Mouse (Mus musculus) midbrain, embryonic 16.5 days (tissue): ENCODE results near the gene Spem1. TPM values are rescaled to one million over a fixed set of nuclear protein-coding genes. Genes with fewer than 3 reads are reported as not detected.

Experiments used
- ATAC-seq: fragments of 200-750 bp; cut with Nextera tagmentation; 2 replicates; pipeline ENCODE4 v1.8.0; 2017; ENCODE audit warnings: moderate TSS enrichment
- H3K27ac ChIP-seq: fragments of 300-500 bp; sonication (generic); 2 replicates; pipeline ENCODE4 v1.5.1; 2014; ENCODE audit warnings: mild to moderate bottlenecking, low read length, mixed read lengths
- H3K27me3 ChIP-seq: fragments of 300-500 bp; sonication (generic); 2 replicates; pipeline ENCODE4 v1.6.1; 2014; ENCODE audit warnings: low read depth, low read length, mixed read lengths; ENCODE audit not compliant: control insufficient read depth, insufficient read depth
- H3K36me3 ChIP-seq: fragments of 300-500 bp; sonication (generic); 2 replicates; pipeline ENCODE4 v1.6.1; 2014; ENCODE audit warnings: mild to moderate bottlenecking, low read length, moderate library complexity, mixed read lengths; ENCODE audit not compliant: control insufficient read depth, insufficient read depth
- H3K4me1 ChIP-seq: fragments of 300-500 bp; sonication (generic); 2 replicates; pipeline ENCODE4 v1.6.1; 2014; ENCODE audit warnings: mild to moderate bottlenecking, low read length, mixed read lengths; ENCODE audit not compliant: control insufficient read depth, insufficient read depth
- H3K4me2 ChIP-seq: fragments of 300-500 bp; sonication (generic); 2 replicates; pipeline ENCODE4 v1.6.1; 2014; ENCODE audit warnings: mild to moderate bottlenecking, low read length, mixed read lengths
- H3K4me3 ChIP-seq: fragments of 300-500 bp; sonication (generic); 2 replicates; pipeline ENCODE4 v1.5.1; 2014; ENCODE audit warnings: low read depth, mild to moderate bottlenecking, low read length, moderate library complexity, mixed read lengths
- H3K9ac ChIP-seq: fragments of 300-500 bp; sonication (generic); 2 replicates; pipeline ENCODE4 v1.6.1; 2014; ENCODE audit warnings: low read depth, low read length, mixed read lengths
- H3K9me3 ChIP-seq: fragments of 300-500 bp; sonication (generic); replicated peaks from 2 replicates; pipeline ENCODE4 v1.6.1; 2014; ENCODE audit warnings: mild to moderate bottlenecking, low read length, mixed read lengths; ENCODE audit not compliant: control insufficient read depth, poor library complexity, severe bottlenecking
- WGBS: fragments of 180-500 bp; shearing (Covaris S2); extraction: QIAGEN DNeasy Blood & Tissue Kit; methylation state at CpG from one replicate; pipeline ENCODE4 v1.1.7; 2014; 5-methylcytosine and 5-hydroxymethylcytosine counted together
- polyA plus RNA-seq: library from polyadenylated mRNA; unstranded; fragments of >200 nt; fragmentation: Nextera tagmentation; extraction: Ambion mirVana; gene quantifications from 2 replicates; pipeline ENCODE4 v1.2.1, GENCODE M21; 2015

The Spem1 gene
- polyA plus RNA-seq, 1 experiment from 2014 or later = 0.24 TPM

DNA sequence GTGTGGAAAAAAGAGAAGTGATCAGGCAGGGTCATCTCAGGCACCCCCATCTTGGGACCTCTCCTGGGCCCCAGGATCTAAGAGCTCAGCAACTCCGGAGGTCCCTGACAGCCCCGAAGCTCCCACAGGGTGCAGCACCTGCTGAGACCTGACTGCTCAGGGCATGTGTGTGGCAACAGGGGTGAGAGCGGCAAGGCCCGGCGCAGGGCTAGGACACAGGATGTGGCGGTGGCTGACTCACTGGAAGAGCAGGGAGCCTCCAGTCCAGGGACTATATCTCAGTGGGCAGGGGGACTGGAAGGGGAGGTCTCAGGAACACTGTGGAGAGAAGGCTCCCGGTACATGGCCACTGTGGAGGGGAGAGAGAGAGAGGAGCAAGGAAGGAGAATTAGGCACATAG is 24.1 kb downstream of the Spem1 start:
- Histone ChIP-seq H3K9ac (no peak overlapping the region), H3K9me3 (no peaks in the 10 kb centered on the region), H3K4me2 (no peak overlapping the region), H3K27me3 (peaks cover 12% of the 10 kb centered on the region), H3K4me1 (peaks cover 25% of the 10 kb centered on the region), H3K4me3 (no peak overlapping the region), H3K36me3 (no peaks in the 10 kb centered on the region), H3K27ac (no peak overlapping the region)
- no peak for ATAC-seq
- WGBS = 76% methylated on average over 7 of the region's 7 CpGs

DNA sequence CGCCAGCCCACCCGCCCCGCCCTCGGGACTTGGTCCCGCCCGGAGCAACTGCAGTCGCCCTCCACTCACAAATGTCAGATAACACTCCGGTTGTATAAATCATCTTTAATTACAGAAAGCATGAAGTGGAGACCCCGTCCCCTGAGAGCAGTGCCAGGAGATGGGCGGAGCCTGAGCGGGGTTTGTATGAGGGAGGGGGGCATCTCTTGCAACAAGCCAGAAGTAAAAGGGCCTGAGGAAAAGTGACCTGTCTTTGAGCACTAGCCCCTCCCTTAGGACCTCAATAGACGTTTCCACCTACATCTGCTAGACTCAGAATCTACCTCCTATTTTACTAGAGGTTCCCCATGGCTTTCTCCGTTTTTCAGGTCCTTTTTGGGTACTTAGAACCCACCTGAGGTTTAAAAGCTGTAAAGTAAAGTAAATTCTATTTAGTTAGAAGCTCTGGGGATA is 26.0 kb downstream of the Spem1 start:
- ATAC-seq = no peak
- Histone ChIP-seq H3K4me2 (peak overlapping the region; percentile 69), H3K27ac (no peak overlapping the region), H3K9me3 (no peaks in the 10 kb centered on the region), H3K36me3 (no peaks in the 10 kb centered on the region), H3K27me3 (peaks cover 12% of the 10 kb centered on the region), H3K4me1 (peaks cover 10% of the 10 kb centered on the region), H3K4me3 (peak overlapping the region; percentile 36; the same call in 1 of the 2 replicates), H3K9ac (no peak overlapping the region)
- under 1% methylated on average over 13 of the region's 13 CpGs for WGBS

DNA sequence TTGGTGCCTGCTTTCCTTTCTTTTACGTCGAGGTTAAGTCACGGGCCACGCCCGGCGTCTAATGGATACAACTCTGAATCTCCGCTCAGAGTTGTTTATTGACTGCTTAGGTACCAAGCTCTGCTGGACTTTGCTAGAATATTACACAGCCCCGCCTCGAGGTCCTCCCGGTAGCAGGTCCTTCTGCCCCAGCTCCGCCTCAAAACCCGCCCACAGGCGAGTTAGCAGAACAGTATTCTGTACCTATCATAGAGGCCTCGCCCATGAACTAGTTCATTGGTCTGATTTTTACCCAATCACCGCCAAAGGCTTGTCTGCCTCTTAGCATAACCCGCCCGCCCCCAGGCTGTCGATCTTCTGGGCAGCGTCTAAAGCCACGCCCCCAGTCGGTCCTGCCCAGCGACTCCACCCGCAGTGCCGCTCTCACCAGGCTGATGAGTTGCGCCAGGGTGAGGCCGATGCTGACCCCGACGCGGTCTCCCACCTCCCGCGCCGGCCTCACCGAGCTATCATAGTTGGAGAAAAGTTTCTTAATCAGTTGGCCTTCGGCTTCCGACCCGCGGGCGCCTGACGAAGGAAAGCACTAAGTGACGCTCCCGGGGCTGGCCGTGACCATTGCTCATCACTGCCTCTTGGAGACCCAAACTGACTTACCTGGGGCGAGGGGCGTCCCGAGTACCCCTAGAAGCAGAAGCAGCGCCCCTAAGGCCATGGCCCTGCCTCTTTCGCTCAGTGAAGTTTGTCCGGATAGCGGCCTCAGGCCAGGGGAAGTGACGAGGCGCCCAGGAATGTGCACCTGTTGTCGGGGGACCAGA is 26.6 kb downstream of the Spem1 start, which contains the start of gene Chrnb1:
Gene Chrnb1 (minus strand): TSS at position 776 of the 815 bp plus-strand sequence.
- Histone ChIP-seq H3K9ac (peak within 1 kb of the TSS; percentile 39; the same call in 1 of the 2 replicates), H3K27ac (no peak within 1 kb of the TSS), H3K4me1 (peaks cover 10% of the 10 kb centered on the region), H3K4me3 (peak within 1 kb of the TSS; percentile 36), H3K27me3 (peaks cover 12% of the 10 kb centered on the region), H3K4me2 (peak within 1 kb of the TSS; percentile 69), H3K36me3 (no peaks in the 10 kb centered on the region), H3K9me3 (no peaks in the 10 kb centered on the region)
- peak; percentile 90 for ATAC-seq
- 2% methylated on average over 52 of the region's 52 CpGs for WGBS

DNA sequence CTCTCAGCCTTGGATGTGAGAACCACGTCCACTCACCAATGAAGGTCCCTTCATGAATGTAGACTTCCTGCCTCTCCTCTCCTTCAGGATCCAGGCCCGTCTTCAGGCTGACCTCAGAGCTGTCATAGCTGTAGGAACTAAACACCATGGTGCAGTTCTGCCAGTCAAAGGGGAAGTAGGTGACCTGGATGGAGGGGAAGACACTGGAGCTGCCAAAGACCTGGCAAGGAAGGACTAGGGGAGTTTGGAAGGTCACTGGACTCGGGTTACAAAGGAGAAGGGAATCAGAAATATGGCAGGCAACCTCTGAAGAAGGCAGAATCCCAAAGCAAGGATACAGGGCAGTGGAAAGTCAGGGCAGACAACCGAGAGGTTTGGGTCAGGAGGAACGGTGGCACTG is 28.6 kb downstream of the Spem1 start:
- Histone ChIP-seq H3K27ac (no peak overlapping the region), H3K9ac (no peak overlapping the region), H3K9me3 (no peaks in the 10 kb centered on the region), H3K27me3 (peaks cover 12% of the 10 kb centered on the region), H3K4me2 (no peak overlapping the region), H3K4me3 (no peak overlapping the region), H3K36me3 (no peaks in the 10 kb centered on the region), H3K4me1 (no peaks in the 10 kb centered on the region; the same call in 1 of the 2 replicates)
- ATAC-seq = no peak
- WGBS = 62% methylated on average over 5 of the region's 5 CpGs

DNA sequence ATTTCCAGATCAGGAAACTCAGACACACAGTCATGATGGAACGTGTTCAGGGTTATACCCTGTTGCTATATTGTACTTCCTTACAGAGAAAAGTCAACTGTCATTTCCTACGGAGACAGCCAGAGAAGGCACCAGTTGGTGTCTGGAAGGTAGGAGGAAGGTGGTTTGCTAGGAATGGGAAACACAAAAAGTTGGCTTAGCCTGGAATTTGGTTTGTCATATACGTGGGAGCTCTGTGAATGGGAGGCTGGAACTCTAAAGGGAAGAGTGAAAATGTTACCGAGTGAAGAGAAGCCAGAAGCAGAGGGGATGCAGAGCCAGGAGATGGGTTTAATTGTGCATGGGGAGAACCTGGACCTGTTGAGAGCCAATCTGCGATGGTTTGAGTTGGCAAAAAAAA is 30.6 kb downstream of the Spem1 start:
- WGBS = 76% methylated on average over 5 of the region's 5 CpGs
- Histone ChIP-seq H3K4me2 (no peak overlapping the region), H3K9me3 (no peaks in the 10 kb centered on the region), H3K4me1 (no peaks in the 10 kb centered on the region; the same call in 1 of the 2 replicates), H3K27me3 (peaks cover 11% of the 10 kb centered on the region), H3K27ac (no peak overlapping the region), H3K9ac (no peak overlapping the region), H3K36me3 (no peaks in the 10 kb centered on the region), H3K4me3 (no peak overlapping the region)
- no peak for ATAC-seq

DNA sequence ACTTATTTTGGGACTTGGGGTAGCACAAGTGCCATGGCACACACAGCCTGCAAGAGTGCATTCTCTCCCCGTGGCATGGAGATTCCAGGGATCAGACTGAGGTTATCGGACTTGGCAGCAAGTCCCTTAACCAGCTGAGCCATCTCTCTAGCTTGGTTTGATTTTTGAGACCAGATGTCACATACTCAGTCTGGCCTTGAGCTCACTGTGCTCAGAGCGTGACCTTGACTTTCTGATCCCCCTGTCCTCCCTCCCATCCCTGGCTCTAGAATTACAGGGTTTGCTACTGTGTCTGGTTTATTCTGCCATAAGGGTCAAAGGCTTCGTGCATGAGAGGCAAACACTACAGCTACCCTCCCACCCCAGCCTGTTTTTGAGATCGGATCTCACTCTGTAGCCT is 32.5 kb downstream of the Spem1 start:
- WGBS = 68% methylated on average over 5 of the region's 5 CpGs
- H3K27me3 ChIP-seq = peaks cover 8% of the 10 kb centered on the region
- H3K9ac ChIP-seq = no peak overlapping the region
- no peaks in the 10 kb centered on the region for H3K9me3 ChIP-seq
- no peak for ATAC-seq
- H3K27ac ChIP-seq = no peak overlapping the region
- no peaks in the 10 kb centered on the region for H3K36me3 ChIP-seq
- no peak overlapping the region for H3K4me2 ChIP-seq
- H3K4me1 ChIP-seq = no peaks in the 10 kb centered on the region
- no peak overlapping the region for H3K4me3 ChIP-seq

DNA sequence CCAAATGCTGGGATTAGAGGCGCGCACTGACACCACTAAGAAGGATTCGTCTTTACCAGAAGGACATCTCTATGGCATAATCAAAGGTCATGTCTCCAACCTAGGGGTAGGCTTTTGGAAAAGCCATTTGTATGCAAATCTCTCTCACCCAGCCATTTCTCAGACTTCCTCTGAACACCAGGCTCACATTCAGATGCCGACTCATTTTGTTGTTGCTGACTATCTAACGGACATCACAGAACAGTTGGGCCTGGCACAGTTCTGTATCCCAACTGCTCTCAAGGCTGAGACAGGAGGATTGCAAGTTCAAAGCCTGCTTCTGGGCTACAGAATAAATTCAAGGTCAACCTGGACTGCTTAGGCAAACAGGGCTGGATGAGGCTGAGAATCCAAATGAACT is 34.7 kb downstream of the Spem1 start:
- Histone ChIP-seq H3K36me3 (no peaks in the 10 kb centered on the region), H3K27me3 (no peaks in the 10 kb centered on the region), H3K9ac (no peak overlapping the region), H3K27ac (no peak overlapping the region), H3K9me3 (no peaks in the 10 kb centered on the region), H3K4me2 (no peak overlapping the region), H3K4me1 (no peaks in the 10 kb centered on the region), H3K4me3 (no peak overlapping the region)
- ATAC-seq = no peak
- WGBS = 77% methylated on average over 5 of the region's 5 CpGs

DNA sequence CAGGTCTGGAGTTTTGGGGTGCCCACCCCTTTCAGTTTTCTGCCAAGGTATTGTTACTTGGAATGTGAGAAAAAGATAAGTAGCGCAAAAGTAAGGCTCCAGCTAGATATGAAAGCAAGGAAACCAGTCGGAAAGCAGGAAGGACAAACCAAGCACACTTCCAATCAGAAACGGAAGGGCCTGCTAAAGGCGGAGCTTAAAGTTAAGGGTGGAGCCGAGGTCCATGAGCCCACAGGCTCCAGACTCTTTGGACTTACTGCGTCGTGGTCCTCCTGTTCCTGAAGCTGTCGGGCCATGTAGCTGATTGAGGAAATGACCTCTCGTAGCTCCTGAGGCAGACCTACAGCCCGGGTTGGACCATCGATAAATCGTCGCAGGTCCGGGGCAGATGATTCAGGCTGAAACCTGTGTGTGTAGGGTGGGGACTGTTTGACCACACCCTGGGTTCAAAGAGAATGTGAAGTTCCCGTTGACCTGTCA is 37.1 kb downstream of the Spem1 start:
- H3K4me1 ChIP-seq = no peaks in the 10 kb centered on the region
- no peaks in the 10 kb centered on the region for H3K36me3 ChIP-seq
- no peak overlapping the region for H3K4me2 ChIP-seq
- H3K27me3 ChIP-seq = no peaks in the 10 kb centered on the region
- H3K4me3 ChIP-seq = no peak overlapping the region
- H3K9me3 ChIP-seq = no peaks in the 10 kb centered on the region
- no peak overlapping the region for H3K9ac ChIP-seq
- no peak for ATAC-seq
- H3K27ac ChIP-seq = no peak overlapping the region
- WGBS = 46% methylated on average over 15 of the region's 15 CpGs

DNA sequence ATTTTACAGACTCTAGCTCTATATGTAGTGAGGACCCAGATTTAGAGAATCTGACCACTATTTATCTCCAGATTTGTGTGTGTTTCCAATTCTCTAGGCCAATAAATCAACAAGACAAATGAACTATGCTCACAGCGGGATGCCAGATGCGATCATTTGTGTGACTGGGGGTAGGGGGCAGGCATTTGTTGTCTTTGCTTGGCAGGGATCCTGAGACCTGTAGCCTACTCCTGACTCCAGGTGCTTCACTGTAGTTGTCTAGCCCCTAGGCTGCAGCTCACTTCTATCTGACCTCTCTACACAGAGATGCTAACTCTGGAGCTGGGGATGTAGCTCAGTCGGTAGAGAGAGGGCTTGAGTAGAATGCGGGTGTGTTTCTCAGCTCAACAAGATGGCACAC is 40.2 kb downstream of the Spem1 start:
- WGBS = 42% methylated on average over 4 of the region's 4 CpGs
- Histone ChIP-seq H3K36me3 (0 out of 2 replicates have a peak, but pooled peaks cover 4% of the 10 kb centered on the region), H3K4me2 (no peak overlapping the region), H3K9me3 (no peaks in the 10 kb centered on the region), H3K4me3 (no peak overlapping the region), H3K27ac (no peak overlapping the region), H3K4me1 (no peaks in the 10 kb centered on the region), H3K27me3 (no peaks in the 10 kb centered on the region), H3K9ac (no peak overlapping the region)
- ATAC-seq = no peak
